Mouse (Mus musculus): ENCODE results near the gene Trpc3.

GRCm38 (mm10) chr3:36709521-36709920 is 19.6 kb upstream of the Trpc3 start:
- TF ChIP-seq CTCF (IDR thresholded peaks at IDR 0.05; ENCODE audit: low read depth) (no peak), EP300 (IDR thresholded peaks at IDR 0.05; ENCODE audit: low read depth) (no peak)

All from liver, postnatal 0 days (tissue).